Mouse (Mus musculus): Measurements from ENCODE around the gene Tpk1.

Gene Tpk1

GRCm38 (mm10) chr6:43665677-43666546 lies at the start of gene Tpk1:
Gene Tpk1, minus strand, starts transcription at chr6:43666278.
- DNase-seq (ENCODE audit: low spot score) = peak; percentile 97

DNA sequence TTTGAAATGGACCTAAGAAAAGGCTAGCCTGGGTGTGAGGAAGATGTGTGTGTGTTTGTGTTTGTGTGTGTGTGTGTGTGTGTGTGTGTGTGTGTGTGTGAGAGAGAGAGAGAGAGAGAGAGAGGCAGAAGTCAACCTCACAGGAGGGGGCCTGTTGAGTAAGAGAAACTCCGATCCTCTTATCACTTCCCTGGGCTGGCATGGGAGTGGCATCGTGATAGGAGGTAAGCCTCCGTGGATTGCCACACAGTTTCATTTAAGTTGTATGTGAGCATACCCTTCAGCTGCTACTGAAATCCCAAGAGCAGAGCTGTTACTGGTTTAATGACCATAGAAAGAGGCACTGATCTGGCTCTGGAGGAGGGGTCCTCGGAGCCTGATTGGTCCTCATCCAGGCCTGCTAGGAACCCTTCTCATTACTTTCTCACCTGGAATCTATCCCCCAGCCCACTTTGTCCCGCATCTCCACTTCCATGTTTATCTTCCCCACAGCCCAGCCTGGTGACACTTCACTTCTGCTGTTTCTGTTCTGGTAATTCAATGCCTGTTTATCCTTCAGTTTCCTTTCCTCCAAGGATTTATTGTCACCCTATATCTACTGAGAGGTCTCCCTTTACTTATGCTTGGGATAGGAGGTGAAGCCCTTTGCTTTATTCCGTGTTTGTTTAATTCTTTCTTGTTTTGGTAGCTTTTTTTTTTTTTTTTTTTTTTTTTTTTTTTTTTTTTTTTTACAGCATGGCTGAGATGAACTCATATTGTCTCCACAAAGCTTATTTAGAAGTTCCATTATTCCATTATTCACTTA lies 36.9 kb upstream of the Tpk1 start:
- no peak for DNase-seq (ENCODE audit: low spot score)

DNA sequence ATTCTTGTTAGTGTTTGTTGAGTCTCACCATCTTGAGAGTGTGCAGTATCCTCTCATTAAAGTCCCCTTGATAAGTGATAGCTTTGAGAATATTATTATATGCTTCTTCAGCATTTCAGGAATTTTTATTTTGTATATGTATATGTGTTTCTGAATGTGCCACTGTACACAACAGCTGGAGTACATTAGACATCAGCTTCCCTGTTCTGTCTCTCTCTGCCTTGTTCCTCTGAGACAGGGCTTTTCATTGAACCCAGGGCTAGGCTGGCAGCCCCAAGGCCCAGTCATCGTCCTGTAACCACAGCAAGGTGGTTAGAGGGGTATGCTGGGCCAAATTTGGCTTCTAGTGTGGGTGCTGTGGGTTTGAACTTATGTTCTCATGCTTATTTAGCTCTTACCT lies 25.8 kb upstream of the Tpk1 start:
- no peak for DNase-seq (ENCODE audit: low spot score)

DNA sequence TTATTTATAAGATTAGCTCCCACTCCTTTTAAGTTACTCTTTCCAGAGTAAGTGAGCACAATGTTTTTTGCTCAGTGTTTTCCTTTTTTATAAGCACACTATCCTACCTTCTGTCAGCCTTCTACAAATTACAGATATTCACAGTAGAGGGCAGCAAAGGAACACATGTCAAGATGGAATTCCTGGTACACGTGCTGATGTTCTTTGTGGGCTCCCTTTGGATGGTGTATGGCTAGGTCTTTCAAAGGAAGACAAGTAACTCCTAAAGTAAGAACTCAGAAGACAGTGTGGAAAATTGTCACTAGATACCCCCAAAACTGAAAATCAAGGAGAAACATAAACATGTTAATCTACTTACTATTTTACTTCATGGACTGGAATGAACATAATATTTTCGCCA lies 19.9 kb upstream of the Tpk1 start:
- peak; percentile 71 for DNase-seq (ENCODE audit: low spot score)

- DNase-seq (ENCODE audit: low spot score) = no peak
Measured at GRCm38 (mm10) chr6:43682535-43682934, 16.5 kb upstream of the Tpk1 start.

GRCm38 (mm10) chr6:43678689-43679212 lies 12.7 kb upstream of the Tpk1 start:
- DNase-seq (ENCODE audit: low spot score) = no peak

- DNase-seq (ENCODE audit: low spot score) = no peak
Measured at GRCm38 (mm10) chr6:43677566-43677965, 11.5 kb upstream of the Tpk1 start.

- no peak for DNase-seq (ENCODE audit: low spot score)
Measured at GRCm38 (mm10) chr6:43676139-43676538, 10.1 kb upstream of the Tpk1 start.

- DNase-seq (ENCODE audit: low spot score) = no peak
Measured at GRCm38 (mm10) chr6:43674986-43675760, 9.1 kb upstream of the Tpk1 start.

DNA sequence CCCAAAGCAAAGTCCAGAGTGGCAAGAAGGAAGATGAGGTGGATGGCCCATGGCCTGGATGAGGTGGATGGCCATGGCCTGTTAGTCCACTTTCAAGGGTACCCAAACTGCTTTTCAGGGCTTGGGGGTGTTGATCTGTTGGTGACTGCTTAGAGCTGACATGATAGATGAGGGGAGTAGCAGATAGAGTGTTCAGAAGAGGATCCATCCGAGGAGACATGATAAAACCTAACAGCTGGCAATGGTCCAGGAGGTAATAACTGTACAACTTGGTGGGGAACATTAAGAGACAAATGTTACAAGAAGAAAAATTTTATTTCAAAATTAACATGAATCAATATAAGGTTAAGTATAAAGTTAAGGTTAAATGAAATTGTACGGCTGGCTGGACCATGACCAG lies 4.9 kb upstream of the Tpk1 start:
- DNase-seq (ENCODE audit: low spot score) = no peak

DNA sequence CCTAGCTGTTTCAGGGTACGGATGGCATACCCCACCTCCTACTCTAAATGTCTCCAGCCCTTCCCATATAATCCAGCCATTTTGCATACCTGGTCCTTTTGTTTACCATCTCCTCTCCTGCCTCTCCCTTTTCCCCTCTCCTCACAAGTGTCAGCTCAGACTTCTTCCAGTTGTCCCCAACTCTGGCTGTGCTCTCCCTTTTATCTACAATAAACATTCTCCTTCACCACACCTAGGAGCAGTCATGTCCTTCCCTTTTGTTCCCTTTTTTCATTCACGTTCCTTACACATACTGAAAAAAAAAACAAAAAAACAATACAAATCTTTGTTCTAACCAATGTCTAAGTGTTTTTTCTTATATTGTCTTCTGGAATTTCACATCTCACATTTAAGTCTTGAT lies 1.6 kb upstream of the Tpk1 start:
- no peak for DNase-seq (ENCODE audit: low spot score)

- peak; percentile 2 for DNase-seq (ENCODE audit: low spot score)
Measured at GRCm38 (mm10) chr6:43666611-43667400, 728 bp upstream of the Tpk1 start.

DNA sequence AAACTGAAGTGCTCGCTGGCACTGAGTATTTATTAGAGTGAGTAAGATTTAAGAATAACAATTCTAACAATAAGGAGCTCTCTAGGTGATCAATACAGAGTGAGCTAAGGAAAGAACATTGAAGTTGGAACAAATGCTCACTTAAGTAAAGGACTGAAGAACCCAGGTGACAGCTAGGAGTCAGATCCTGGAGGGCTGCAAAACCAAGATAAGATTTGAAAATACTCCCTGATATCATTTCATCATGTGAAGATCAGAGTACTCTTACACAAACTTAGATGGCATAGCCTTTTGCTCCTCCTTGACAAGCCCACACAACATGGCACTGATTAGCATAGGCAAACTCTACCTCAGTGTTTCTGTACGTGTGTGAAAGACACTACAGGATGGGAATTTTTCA lies 4.3 kb downstream of the Tpk1 start:
- no peak for DNase-seq (ENCODE audit: low spot score)

DNA sequence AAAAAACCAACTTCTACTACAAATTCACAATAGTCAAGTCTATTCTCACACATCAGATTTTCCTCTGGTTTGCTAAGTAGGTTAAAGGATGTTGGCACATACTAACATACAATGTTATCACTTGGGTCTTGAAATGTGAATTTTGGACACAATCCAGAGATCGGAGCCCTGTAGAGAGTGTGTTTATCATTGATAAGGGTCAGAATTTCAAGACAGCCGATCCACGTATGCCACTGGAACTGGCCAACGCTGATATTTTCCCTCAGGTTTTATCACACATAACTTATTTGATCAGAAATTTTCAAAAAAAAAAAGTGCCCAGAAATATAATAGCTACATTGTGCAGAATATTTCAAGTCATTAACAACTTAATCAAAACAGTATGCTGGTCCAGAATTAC lies 7.8 kb downstream of the Tpk1 start:
- DNase-seq (ENCODE audit: low spot score) = no peak

GRCm38 (mm10) chr6:43657845-43658244 lies 8.2 kb downstream of the Tpk1 start:
- no peak for DNase-seq (ENCODE audit: low spot score)

GRCm38 (mm10) chr6:43654876-43655456 lies 11.1 kb downstream of the Tpk1 start:
- no peak for DNase-seq (ENCODE audit: low spot score)

GRCm38 (mm10) chr6:43649516-43649915 lies 16.6 kb downstream of the Tpk1 start:
- no peak for DNase-seq (ENCODE audit: low spot score)

DNA sequence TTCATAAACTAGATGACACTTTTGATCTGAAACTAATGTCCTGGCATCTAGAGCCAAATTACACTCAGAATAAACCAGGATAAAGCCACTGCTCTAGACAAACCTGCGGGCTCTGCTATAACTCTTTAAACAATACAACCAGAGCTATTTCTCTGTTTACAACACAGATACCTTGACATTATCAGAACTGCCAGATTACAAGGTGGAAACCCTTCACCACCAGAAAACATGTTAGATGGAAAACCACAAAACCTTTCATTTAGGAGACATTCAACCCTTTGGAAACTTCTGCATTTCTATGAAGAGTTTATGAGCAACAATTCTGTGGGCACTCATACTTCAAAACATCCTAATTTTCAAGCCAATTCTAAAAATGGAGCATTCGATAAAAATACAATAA lies 20.4 kb downstream of the Tpk1 start:
- no peak for DNase-seq (ENCODE audit: low spot score)

- DNase-seq (ENCODE audit: low spot score) = no peak
Measured at GRCm38 (mm10) chr6:43645105-43645504, 21.0 kb downstream of the Tpk1 start.

GRCm38 (mm10) chr6:43643718-43644117 lies 22.4 kb downstream of the Tpk1 start:
- DNase-seq (ENCODE audit: low spot score) = no peak

DNA sequence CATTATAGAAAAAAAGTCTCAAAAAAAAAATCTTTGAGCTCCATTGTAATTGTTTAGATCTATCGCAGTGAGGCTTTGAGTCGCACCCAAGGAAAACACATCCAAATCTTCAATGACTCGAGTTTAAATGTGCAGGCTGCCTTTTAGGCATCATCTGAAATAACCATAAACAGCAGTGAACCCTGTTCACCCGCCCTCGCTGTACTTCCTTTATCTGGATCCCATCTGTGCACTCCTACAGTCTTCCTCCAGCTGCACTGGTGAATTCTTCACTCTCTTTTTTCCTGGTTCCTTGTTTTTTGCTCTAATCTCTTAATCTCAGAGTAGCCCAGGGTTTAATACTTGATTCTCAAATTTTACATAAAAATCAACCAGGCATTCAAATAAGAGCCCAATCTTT lies 23.7 kb downstream of the Tpk1 start:
- DNase-seq (ENCODE audit: low spot score) = no peak
